Mouse (Mus musculus): Measurements from ENCODE around the gene Micall2.
A peak's percentile ranks its signal among the peaks of the same experiment; 100 is the strongest.

Micall2 gene

DNA sequence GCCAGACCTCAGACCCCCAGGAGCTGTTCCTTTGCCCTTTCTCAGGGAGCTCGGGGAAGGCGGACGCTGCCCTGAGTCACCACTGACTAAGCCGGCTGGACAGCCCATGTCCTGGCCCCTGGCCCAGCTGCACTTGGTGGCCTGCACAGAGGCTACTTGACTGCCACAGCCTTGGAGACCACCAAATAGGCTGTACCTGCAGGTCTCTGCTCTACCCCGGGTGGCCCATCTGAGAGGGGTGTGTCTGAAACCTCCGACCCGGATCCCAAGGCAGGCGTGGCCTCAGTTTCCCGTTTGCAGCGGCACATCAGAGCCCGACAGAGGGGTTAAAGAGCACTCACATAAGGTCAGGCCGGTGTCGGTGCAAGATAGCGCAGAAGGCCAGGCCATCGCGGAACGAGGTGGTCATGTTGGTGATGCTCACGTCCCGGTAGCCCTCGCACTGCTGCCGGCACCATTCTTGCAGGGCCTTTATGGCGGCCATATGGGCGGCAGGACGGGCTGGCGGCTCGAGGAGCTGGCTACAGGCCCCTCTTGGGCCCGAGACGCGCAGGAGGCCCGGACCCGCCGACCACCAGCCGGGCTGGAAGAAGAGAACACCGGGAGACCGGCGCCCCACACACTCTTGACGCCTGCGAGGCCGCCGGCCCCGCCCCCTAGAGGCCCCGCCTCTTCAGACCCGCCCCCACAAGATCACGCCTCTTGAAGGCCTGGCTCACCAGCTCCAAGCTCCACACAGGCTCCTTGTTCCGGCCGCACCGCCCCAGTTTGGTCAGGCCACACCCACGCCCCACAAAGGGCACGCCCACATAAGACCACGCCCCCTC lies at the start of gene Micall2:
Gene Micall2, minus strand, starts transcription at position 660 of the 827 bp plus-strand sequence.
- DNase-seq (ENCODE audit: low read depth): peak; percentile 99

GRCm38 (mm10) chr5:139781406-139781805 lies 45.3 kb upstream of the Micall2 start:
- no peak for DNase-seq (ENCODE audit: low read depth)

- no peak for DNase-seq (ENCODE audit: low read depth)
Observed at GRCm38 (mm10) chr5:139776966-139777365, 40.8 kb upstream of the Micall2 start.

- peak; percentile 98 for DNase-seq (ENCODE audit: low read depth)
Observed at GRCm38 (mm10) chr5:139775216-139775926, 39.2 kb upstream of the Micall2 start, which contains the start of gene Ints1. Ints1 (minus strand) TSS chr5:139775674.

GRCm38 (mm10) chr5:139768216-139768615 lies 32.1 kb upstream of the Micall2 start:
- no peak for DNase-seq (ENCODE audit: low read depth)

GRCm38 (mm10) chr5:139764296-139764695 lies 28.2 kb upstream of the Micall2 start:
- DNase-seq (ENCODE audit: low read depth): peak; percentile 58

DNA sequence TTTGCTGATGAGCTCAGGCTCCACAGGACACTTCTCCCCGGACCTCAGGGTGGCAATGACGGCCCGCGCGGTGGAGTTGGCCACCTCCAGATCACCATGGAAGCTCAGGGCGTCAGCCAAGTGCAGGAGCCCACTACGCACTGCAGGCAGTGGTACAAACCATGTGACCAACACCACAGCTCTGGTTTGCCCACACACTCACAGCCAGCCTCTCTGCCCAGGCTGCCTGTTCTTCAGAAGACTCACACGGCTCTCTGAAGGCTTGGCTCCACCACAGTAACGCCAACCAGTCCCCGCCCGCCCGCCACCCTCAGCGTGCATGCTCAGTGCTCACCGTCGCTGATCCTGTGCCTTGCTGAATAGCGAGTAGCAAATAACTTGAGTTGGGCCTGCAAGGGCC lies 22.0 kb upstream of the Micall2 start:
- no peak for DNase-seq (ENCODE audit: low read depth)

- DNase-seq (ENCODE audit: low read depth): no peak
Observed at GRCm38 (mm10) chr5:139756586-139756985, 20.4 kb upstream of the Micall2 start.

DNA sequence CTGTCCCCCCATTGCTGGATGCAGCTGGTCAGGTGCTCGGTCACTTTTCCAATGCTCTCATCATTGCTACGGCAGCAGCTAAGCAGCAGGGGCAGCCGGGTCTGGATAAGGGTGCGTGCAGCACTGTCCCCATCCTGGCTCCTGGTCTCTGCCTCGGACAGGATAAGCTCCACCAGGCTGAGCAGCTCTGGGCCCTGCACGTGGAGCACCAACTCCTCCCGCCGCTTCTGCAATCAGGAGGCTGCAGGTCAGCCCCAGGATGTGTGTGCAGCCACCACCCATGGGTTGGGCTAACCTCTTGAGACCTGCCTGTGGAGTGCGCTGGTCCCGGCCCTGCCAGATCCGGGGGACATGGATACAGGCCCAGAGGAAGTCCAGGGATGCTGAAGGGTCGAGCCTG lies 20.0 kb upstream of the Micall2 start:
- no peak for DNase-seq (ENCODE audit: low read depth)

DNA sequence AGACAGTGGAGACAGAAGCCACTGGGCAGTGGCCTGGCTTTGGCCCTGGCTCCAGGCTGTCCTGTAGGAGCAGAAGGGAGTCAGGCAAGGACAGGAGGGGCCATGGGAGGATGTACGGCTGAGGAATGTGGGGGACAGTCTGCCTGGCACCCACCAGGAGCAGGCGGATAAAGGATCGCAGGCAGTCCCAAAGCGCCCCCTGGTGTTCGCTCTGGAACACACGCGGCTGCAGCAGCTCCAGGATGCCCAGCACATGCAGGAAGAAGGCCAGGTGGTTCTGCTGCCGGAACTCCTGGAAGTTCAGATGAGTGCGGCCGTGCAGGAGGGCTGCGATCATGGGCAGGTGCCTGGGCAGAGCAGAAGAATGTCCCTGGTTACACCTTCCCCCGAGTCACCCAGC lies 18.6 kb upstream of the Micall2 start:
- peak; percentile 73 for DNase-seq (ENCODE audit: low read depth)

DNA sequence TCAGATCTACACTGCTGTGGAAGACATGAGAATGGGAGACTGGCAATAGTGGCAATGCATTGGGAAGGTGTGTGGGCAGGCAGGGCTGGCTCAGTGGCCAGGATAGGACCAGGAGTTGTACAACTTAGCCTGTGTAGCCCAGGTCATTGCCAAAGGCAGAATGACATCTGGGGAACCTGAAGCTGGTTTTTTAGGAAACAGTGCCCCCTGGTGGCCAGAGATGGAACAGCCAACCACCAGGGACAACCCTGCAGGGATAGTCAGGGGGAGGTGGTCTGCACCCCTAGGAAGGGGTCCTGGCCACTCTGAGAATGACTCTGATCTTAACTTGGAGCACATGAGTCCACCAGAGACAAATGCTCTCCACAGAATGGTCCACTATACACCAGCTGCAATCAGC lies 14.4 kb upstream of the Micall2 start:
- DNase-seq (ENCODE audit: low read depth): peak; percentile 80

DNA sequence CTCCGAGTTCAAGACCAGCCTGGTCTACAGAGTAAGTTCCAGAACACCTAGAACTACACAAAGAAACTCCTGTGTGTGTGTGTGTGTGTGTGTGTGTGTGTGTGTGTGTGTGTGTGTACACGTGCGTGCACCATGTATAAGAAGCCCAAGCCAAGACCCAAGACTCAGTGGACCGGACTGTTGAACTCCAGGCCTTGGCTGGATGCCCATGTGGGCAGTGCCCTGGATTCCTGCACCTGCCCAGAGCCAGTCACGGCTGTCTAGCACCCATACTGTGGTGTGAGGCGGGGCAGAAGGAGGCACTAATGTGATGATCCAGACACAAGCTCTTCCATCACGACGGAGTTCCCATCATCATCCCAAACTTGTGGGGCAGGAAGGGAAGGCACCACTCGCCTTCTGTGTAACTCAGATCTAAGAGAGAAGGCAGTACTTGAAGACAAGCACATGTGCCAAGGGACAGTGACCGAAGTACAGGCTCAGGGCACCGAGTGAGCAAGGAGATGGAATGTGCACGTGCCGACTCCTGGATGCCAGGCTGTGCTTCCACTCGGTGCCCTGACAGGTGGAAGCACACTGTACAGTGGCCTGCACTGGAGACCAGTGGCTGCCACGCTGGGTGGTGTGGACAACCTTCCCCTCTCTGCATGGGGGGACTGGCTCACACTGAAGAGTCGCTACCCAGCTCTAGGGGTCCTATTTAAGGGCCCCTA lies 13.4 kb upstream of the Micall2 start:
- no peak for DNase-seq (ENCODE audit: low read depth)

GRCm38 (mm10) chr5:139745771-139746170 lies 9.6 kb upstream of the Micall2 start:
- peak; percentile 86 for DNase-seq (ENCODE audit: low read depth)

- DNase-seq (ENCODE audit: low read depth): peak; percentile 13
Observed at GRCm38 (mm10) chr5:139742640-139743039, 6.5 kb upstream of the Micall2 start.

DNA sequence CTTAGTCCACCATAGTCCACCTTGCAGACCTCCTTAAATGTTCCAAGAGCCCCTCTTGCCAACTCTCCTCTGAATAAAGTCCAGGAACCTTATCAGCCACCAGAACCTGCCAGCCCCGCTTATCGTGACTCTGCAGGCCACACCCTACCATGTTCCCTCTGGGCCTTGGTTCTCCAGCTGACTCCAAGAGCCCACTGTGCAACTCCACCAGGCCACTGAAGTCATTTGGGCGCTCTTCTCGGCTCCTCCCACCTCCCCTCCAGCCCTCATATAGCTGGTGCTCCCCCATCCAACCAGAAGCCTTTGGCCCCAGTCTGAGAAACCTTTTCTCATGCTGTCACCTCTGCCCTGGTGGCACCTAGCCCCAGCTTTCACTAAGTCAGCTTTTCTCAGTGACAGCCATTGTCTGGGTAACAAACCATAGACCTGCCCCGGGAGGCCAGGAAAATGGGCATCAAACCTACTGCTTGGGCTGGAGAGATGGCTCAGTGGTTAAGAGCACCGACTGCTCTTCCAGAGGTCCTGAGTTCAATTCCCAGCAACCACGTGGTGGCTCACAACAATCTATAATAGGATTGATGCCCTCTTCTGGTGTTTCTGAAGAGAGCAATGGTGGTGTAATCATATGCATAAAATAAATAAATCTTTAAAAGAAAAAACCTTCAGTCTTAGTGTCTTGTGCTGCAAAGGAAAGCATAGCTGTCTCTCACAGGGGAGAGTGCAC lies 2.6 kb upstream of the Micall2 start:
- no peak for DNase-seq (ENCODE audit: low read depth)

- no peak for DNase-seq (ENCODE audit: low read depth)
Observed at GRCm38 (mm10) chr5:139737841-139738591, 1.9 kb upstream of the Micall2 start.

DNA sequence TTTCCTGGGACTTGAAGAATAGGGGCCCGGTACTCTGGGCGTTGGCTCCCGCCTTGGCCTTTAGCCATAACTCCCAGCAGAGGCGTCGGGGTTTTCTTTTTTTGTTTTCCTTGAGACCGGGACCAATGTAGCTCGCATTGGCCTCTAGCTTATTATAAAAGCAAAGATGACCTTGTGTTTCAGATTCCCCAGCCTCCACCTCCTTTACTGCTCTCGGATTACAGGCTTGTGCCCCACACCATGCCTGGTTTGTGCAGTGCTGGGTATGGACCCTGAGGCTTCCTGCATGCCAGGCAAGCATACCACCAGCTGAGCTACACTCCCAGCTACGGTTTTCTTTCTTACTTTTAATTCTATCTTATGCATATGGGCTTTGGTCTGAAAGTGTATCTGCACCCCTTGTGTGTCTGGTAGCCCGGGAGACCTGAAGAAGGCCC lies 386 bp upstream of the Micall2 start:
- DNase-seq (ENCODE audit: low read depth): no peak

- peak; percentile 73 for DNase-seq (ENCODE audit: low read depth)
Observed at GRCm38 (mm10) chr5:139734746-139735145, 1.4 kb downstream of the Micall2 start.

- no peak for DNase-seq (ENCODE audit: low read depth)
Observed at GRCm38 (mm10) chr5:139734016-139734415, 2.1 kb downstream of the Micall2 start.

- peak; percentile 40 for DNase-seq (ENCODE audit: low read depth)
Observed at GRCm38 (mm10) chr5:139732634-139733107, 3.5 kb downstream of the Micall2 start.

Measured in NIH3T3 (cell line).